Mouse (Mus musculus): ENCODE results near the gene Hoxd9.

The Hoxd9 gene

DNA sequence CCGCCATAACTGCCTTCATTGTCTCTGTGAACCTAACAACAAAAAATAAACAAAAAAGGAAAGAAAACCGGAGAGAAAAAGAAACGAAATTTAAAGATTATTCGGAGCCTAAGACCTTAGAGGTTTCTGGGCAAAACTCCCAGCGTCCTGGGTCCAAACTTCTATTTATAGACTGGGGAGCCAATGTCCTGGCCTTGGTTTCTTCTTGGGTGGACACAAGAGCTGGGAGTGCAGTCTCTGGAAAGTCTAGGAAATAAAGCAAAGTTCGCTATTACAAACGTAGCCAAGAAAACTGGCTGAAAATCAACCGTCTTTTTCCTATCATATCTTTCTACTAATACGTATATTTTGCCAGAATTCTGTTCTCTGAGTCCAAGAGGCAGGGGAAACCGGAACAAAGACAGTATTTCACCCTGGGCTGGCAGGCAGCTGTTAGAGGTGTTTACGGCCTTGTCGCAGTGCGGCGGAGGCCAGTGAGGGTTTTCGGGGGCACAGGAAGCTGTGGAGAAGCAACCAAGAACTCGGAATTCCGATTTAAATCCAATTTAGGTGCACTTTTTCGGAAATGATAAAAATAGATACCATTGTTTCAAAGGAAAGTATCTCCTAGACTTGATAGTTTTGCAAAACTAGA, 16.7 kb downstream of the Hoxd9 start:
- no peak for DNase-seq

DNA sequence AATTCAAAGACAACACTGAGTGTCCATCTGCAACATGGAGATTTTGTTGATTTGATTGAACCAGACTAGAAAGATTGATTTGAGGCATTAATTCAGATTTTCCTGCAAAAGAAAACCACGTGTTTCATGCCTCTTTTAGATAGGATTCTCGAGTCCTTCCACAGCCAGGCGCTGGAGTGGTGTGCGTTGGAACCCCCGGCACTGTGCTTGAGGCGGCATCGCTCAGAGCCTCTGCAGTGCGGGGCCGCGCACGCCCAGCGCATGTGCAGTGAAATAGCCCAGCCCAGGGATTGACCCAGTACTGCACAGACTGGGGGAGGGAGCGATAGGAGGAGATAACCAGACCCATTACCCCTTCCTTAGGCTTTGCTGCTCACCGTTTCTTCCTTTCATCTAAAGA, 17.4 kb downstream of the Hoxd9 start:
- no peak for DNase-seq

DNA sequence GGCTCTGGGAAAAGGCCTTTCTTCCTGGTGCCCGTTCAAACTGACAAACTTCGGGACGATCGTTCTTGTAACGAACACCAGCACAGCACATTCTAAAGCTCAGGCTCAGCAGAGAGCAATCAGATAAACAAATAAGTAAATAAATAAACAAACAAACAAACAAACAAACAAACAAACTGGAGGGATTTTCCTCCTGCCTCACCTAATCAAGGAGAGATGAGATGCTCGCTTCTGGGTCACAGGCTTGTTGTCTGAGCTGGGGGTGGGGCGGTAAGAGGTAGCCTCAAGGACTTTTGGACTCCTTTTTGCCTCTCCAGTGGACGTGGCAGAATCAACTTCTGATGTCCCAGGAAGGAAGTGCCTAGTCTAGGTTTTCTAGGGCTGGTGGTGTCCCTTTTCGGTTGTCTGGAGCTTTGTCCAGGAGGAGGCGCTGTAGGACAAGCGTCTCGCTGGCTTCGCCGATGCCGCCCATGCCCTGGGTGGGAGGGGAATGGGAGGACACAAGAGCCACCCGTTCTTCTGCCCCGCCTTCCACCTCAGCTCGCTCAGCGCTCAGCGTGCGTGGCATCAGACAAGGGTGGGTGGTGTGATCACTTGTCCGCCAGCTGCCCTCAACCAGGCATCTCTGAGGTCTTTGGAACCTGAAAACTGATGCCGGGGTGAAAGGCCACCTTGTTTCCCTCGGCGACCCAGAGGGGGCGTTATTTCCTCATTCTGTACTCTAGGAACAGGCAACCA, 18.1 kb downstream of the Hoxd9 start:
- DNase-seq: peak; percentile 86 to 95

DNA sequence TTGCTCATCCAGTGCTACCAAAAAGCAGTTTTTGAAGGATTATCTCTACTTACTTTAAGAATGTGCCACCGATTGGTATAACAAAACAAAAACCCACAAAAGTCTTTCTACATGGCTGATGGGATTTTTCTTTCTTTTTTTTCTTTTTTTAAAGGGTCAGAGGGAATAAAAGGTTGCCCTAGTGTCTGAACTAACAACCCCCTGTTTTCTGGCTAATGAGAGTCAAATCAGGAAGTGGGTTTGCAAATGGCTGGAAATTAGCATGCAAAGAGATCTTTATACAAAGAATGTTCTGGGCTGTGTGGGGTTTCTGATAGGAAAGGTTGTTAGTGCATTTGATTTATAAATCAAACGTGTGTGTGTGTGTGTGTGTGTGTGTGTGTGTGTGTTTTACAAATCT, 22.9 kb downstream of the Hoxd9 start:
- DNase-seq: no peak

DNA sequence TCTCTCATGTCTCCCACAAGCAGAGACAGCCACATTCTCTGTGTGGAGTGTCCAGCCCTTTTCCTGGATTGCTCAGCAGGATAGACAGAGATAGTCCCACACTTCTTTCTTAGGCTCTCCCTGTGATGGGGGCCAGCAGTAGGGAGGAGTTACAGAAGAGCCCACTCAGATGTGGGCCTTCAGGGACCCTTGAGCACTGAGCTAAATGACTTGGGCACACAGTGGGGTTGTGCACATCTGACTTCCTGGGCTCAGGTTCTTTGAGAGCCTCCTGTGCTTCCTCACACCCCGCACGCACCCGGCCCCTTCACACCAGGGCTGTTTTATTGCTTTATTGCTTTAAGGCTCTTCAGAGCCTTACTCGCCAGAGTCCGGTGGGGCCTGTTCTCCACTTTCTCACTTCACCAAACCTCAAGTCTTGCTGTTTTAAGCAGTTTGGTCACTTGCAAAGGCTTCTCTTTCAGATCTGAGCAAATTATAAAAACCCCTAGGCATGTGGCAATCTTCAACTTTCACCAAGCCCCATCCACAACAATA, 23.5 kb downstream of the Hoxd9 start:
- no peak for DNase-seq

DNA sequence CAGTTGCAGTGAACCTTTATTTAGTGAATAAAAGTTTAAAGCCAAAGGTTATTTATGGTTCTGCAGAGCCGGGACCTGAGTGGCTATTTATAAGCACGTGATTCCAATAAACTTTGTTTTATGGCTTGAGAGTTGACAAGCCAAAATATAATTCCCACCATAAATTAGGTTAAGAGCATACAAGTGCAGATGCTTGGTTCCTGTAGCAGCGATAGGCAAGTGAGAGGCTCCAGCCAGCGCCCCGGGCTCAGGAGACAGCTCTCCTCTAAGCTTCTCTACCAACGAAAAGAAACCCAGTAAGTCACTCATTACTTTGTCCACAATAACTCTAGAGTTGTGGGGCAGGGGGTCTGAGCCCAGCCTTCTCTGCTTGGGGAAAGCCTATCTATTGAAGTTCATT, 24.4 kb downstream of the Hoxd9 start:
- DNase-seq: no peak

DNA sequence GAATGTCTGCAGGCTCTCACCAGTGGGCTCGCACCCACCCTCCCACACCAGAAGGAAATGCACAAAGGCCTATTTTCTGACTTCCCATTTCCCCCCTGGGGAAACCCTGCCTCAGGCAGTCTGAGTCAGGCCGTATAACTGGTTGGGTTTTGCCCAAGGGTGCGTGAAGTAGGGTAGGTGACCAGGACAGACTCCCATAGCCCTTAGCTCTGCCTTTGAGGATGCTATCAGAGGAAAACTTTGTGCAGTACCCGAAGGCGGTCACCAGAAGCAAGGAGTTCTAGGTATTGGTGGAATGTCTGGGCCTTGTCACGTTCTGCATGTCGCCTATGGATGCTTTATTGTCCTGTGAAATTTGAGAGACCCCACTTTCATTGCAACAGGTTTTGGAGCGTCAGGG, 25.4 kb downstream of the Hoxd9 start:
- DNase-seq: no peak

DNA sequence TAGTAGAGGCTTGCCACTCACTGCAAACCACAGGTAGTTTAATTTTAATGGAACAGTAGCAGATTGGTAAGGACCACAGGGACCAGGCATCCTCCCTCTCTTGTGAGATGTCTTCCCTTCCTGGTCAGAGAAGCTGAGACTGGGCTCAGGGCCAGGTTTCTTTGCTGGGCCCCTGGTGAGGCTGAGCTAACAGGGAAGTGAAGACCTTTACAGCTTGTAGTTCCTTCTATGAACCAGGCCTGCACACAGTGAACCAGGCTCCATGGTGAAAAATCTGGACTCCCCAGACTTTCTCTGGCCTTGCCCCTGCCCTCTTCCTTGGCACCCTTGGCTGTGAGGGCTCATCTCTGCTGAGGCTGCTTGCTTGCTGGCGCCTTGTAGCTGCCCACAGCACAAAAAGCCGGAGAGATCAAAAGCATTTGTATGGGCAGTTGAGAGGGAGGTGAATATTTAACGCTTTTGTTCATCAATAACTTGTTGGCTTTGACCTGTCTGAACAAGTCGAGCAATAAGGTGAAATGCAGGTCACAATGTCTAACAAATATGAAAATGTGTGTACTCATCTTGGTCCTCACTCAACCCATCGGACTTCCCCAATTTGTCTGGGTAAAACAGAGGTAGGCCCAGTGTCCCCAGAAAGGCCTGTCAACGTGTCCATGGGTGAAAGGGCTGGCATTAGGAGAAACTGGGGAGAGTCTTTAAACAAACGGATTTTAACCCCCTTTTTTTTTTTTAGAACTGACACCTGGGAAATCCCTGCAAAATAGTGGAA, 26.9 kb downstream of the Hoxd9 start:
- no peak for DNase-seq

DNA sequence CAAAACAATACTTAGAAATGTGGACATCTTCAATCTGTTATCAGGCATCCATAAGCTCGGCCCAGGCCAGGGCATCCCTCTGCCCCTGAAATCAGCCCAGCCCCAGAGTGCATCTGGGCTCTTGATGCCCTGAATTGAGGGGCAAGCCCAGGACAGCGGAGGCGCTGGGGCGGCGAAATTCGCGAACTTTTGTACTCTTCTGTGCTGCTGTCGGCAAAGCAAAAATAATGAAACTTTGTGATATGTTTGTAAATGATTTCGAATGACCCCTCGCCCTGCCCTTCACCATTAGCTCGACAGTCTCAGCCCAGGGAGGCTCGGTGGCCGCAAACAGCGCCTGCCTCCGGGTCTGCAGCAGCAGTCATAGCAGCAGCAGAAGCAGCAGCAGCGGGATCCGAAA, 27.6 kb downstream of the Hoxd9 start:
- DNase-seq: no peak

DNA sequence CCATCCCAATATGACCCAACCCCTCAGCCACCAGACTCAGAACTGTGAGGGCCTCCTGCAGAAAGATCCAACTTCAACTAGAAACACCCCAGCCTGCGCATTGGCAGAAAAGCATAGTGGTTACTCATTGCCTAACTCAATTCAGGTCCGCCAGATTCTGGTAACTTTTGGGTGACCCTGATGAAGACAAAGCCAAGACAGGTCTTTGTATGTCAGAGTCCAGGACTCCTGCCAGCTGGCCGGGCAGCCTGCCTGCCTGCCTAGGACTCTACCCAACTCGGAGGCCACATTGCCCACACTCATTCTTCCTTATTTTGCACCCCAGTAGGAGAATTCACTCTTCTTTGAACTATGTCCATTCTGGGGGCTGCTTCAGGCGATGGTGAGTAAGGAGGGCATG, 29.0 kb downstream of the Hoxd9 start, which contains the start of gene Gm28230:
Gene Gm28230, plus strand, starts transcription at position 178 of the 400 bp plus-strand sequence.
- no peak for DNase-seq

DNA sequence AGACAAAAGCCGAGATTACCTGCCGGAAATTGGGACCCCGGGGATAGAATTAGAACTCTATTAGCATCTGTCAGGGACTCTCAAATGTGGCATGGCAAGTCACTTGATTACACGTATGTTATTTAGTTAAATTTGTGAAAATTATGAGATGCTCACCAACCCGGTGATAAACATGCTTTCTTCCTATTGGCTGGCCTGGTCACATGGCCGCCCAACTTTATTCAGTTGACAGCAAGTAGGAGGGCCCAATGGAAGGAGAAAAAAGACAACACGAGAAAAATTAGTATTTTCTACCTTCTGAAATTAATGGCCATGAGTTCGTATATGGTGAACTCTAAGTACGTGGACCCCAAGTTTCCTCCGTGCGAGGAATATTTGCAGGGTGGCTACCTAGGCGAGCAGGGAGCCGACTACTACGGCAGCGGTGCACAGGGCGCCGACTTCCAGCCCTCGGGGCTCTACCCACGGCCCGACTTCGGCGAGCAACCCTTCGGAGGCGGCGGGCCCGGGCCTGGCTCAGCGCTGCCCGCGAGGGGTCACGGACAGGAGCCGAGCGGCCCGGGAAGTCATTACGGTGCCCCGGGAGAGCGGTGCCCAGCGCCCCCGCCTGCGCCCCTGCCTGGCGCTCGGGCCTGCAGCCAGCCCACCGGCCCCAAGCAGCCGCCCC, 29.6 kb downstream of the Hoxd9 start:
- no peak for DNase-seq

DNA sequence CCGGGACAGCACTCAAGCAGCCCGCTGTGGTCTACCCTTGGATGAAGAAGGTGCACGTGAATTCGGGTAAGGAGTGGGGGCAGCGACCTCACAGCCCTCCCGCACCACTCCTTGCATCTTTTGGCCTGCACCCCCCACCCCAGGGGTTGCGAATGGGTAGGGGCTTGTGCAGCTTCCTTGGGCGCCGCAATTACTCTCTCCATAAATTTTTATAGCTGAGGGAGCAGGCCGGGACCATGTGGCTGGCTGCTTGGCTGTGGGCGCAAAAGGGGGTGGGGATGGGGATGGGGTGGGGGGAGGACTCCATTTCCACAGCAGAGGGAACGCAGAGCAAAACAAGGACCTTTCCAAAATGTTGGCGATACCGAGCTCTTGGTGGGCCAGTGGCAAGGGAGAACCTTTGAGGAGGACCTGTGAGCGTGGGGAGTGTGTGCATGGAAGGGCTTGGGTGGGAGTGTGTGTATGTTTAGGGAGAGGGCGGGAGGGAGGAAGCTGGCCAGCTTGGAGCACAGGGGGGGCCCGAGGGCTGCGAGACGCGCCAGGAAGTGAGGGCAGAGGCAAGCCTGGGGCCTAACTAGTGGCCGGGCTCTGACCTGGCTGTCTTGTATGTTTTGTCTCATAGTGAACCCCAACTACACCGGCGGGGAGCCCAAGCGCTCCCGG, 30.2 kb downstream of the Hoxd9 start:
- DNase-seq: no peak

DNA sequence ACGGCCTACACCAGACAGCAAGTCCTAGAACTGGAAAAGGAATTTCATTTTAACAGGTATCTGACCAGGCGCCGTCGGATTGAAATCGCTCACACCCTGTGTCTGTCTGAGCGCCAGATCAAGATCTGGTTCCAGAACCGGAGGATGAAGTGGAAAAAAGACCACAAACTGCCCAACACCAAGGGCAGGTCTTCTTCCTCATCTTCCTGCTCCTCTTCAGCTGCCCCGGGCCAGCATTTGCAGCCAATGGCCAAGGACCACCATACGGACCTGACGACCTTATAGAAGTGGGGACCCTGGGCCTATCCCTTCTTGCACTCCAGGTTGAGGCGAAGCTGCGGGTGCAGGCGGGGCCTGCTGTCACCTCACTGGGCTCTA, 30.8 kb downstream of the Hoxd9 start:
- no peak for DNase-seq

DNA sequence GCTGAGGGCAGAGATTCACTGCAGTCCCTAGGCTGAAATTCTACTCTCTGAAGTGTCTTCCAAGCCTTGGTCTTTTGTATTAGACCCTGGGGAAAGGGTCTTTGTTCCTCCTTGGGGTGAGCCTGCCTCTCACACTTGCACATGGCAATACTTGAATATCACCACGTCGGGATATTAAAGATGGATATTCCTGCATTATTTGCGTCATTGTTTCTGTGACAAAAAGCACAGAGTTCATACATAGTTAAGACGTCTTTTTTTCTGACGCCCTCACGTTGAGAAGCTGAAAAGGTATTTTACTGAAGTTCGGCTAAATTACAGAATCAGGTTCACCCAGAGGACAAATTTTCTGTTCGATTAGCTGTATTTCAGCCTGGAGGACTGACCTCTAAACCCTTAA, 32.8 kb downstream of the Hoxd9 start:
- no peak for DNase-seq

DNA sequence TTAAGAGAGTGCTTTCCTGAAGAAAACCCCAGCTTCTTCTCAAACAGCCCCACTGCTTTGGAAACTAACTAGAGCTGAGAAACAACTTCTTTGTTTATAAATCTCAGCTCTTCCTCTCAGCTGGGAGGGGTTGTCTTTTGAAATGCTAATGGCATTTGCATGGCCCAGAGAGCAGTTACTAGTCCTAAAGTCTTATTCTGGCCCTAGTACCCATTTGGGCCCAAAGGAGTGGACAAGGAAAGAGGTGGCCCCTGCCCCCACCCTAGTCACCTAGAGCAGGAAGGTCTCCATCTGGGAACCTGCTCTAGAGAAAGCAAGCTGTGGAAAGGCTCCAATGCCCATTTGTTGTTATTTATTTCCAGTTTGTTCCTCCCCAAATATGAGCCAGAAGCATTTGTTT, 33.5 kb downstream of the Hoxd9 start:
- DNase-seq: no peak

DNA sequence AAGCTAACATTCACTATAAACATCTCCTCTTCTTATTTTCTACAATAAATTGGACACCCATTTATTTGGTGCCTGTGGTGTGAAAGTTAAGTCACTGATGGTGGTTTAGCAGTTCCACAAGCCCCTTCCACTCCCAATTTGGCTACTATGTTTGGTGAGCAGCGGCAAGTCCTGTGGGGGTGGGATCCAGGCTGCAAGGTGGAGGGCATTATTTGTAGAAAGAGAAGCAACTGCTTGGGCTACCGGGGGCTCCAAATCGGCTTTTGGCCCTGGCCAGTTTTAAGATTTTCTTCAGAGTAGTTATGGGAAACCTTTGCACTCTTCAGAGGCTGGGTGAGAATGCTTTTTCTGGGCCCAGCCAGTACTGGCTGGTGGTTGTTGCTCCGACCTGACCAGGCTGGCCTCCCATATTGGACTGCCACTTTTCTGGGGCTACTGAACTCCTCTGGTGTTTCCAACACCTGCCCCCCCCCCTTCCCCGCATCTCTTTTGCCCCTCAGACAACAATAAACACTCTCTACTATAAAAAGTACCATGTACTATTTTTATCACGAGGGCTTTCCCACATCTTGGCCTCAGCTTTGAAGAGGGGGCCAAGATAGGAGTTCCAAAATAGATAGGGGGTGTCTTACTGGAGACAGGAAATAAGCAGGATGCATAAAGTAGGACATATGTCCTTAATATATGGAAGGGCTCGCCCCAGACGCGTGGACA, 34.4 kb downstream of the Hoxd9 start:
- no peak for DNase-seq

DNA sequence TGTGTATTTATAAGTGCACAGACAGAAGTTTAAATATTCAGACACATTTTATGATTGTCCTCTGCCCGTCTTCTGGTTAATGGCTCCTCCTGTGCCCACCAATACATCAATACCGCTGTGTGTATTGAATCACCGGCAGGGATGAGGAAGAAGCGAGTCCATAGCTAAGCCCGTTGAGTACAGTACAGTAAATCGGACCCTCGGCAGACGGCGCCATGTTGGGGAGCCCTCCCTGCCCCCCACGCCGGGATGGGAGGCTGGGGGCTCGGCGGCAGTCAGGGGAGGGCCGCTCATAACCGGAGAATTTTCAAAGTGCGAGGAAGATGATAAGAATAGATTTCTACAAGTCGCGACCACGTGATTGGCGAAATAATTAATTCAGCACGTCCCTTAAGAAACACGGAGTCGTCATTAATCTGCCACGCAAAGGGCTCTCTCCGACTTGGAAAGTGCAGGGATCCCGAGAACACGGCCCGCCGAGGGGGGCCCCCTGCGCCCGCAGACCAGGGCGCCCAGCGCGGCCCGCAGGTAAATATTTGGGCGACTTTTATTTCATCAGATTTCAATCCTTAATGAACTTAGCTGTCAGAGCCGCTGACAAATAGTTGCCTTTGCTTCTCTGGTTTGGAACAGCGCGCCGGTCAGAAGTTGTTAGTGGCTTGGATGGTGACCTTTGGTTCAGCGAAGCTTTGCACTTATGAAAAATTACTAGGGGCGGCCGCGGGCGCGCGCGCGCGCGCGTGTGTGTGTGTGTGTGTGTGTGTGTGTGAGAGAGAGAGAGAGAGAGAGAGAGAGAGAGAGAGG, 35.2 kb downstream of the Hoxd9 start:
- no peak for DNase-seq

DNA sequence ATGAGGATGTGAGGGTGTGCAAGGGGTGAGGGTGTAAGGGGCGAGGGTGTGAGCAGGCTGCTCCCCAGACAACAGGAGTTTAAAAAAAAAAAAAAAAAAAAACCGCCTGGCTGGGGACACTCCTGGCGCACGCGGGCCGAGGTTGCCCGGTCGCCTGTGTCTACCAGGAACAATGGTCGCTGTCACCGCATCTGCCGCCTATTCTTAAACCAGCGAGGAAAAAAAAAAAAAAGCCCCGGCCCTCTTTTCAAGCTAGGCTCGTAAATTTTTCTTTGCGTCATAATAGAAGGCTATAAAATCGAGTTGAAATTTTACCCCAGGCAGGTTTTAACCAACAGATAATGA, 35.8 kb downstream of the Hoxd9 start:
- no peak for DNase-seq

DNA sequence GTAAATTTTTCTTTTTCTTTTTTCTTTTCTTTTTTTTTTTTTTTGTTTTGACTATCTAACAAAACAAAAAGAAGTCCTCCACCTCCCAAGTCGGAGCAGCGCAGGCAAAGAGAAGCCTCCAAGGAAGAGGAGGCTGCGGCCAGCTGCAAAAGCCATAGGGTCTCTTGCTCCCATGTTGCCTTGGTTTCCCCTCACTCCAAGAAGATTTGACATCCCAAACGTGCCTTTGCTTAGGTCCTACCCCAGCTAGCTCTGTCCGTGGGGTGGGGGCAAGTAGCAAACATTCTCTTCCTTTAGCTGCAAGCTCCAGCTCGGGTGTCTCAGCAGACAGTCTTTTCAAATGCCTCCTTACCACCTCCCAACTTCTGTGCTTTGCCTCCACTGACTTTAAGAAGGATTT, 36.2 kb downstream of the Hoxd9 start:
- no peak for DNase-seq

DNA sequence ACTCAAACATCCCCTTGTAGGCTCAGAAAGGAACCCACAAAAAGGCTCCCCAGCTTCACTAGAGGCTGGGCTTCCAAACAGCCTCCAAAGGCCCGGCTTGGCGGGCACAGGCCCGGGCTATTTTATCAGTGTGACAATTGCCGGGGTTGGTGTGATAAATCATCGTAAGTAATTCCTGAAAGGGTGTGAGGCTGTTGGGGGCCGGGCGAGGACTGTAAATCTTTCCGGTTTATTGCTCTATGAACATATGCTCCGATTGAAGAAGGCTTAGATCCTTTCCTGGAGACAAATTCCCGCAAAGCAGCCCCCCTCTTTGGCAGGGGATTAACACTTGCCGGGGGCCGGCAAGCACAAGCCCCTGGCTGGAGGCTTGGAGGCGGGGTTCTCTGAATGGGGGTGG, 36.9 kb downstream of the Hoxd9 start:
- DNase-seq: no peak
